Mouse (Mus musculus): Measurements from ENCODE around the gene Fbln5.

Gene Fbln5

GRCm38 (mm10) chr12:101759440-101760045, 59.3 kb downstream of the Fbln5 start:
- peak; percentile 37 to 56 for DNase-seq

GRCm38 (mm10) chr12:101758698-101759097, 60.2 kb downstream of the Fbln5 start:
- DNase-seq, result no peak

GRCm38 (mm10) chr12:101742375-101742774, 76.5 kb downstream of the Fbln5 start:
- DNase-seq, result no peak

GRCm38 (mm10) chr12:101740486-101740885, 78.4 kb downstream of the Fbln5 start:
- DNase-seq, result no peak

- DNase-seq, result no peak
Measured at GRCm38 (mm10) chr12:101740045-101740444, 78.8 kb downstream of the Fbln5 start.

GRCm38 (mm10) chr12:101718755-101719150, 100.1 kb downstream of the Fbln5 start:
- DNase-seq, result peak in 1 of 2 experiments; percentile 63

GRCm38 (mm10) chr12:101718054-101718754, 100.7 kb downstream of the Fbln5 start, which contains the start of gene Tc2n:
Gene Tc2n, minus strand, starts transcription at chr12:101718523.
- DNase-seq, result peak; percentile 93 to 96

- DNase-seq, result no peak
Measured at GRCm38 (mm10) chr12:101699176-101699575, 119.7 kb downstream of the Fbln5 start.
